Mouse (Mus musculus): ENCODE measurements around the gene Nfam1.

- TF ChIP-seq POLR2A (IDR thresholded peaks at IDR 0.05; ENCODE audit: borderline replicate concordance, low read depth, low read length) = no peak
- TF ChIP-seq CTCF (IDR thresholded peaks at IDR 0.05; ENCODE audit: low read depth, low read length) = peak; percentile 37
Observed at GRCm38 (mm10) chr15:83046308-83046707, 13.2 kb upstream of the Nfam1 start.

All from bone marrow macrophage, adult 2 months (primary cell).